Mouse (Mus musculus): ENCODE results near the gene Kera. TPM values are rescaled to one million over a fixed set of nuclear protein-coding genes. Genes with fewer than 3 reads are reported as not detected.

Kera gene
- polyA plus RNA-seq, 1 experiment from 2014 or later, result 0.13 TPM

- no peaks in the 10 kb centered on the region for H3K4me1 ChIP-seq (replicated peaks)
- no peaks in the 10 kb centered on the region for H3K9me3 ChIP-seq (replicated peaks)
- H3K9ac ChIP-seq, result no peak overlapping the region
- no peak for DNase-seq
- no peak overlapping the region for H3K27ac ChIP-seq
- no peaks in the 10 kb centered on the region for H3K36me3 ChIP-seq
- H3K4me2 ChIP-seq, result no peak overlapping the region
- ATAC-seq (ENCODE audit: low read depth), result no peak
- no peak overlapping the region for H3K4me3 ChIP-seq (replicated peaks)
- H3K27me3 ChIP-seq, result no peaks in the 10 kb centered on the region
Measured at GRCm38 (mm10) chr10:97603256-97603655, 3.4 kb upstream of the Kera start.

- DNase-seq, result no peak
- no peaks in the 10 kb centered on the region for H3K4me1 ChIP-seq (replicated peaks)
- WGBS (ENCODE audit: insufficient replicate concordance), result 62% methylated on average over 1 of the region's 1 CpGs
- no peak overlapping the region for H3K9ac ChIP-seq
- no peak overlapping the region for H3K4me2 ChIP-seq
- no peaks in the 10 kb centered on the region for H3K9me3 ChIP-seq (replicated peaks)
- ATAC-seq (ENCODE audit: low read depth), result no peak
- H3K27ac ChIP-seq, result no peak overlapping the region
- no peak overlapping the region for H3K4me3 ChIP-seq (replicated peaks)
- H3K27me3 ChIP-seq, result no peaks in the 10 kb centered on the region
- H3K36me3 ChIP-seq, result no peaks in the 10 kb centered on the region
Measured at GRCm38 (mm10) chr10:97622328-97622727, 15.6 kb downstream of the Kera start.

GRCm38 (mm10) chr10:97624381-97624780, 17.7 kb downstream of the Kera start:
- no peak overlapping the region for H3K4me2 ChIP-seq
- H3K4me1 ChIP-seq (replicated peaks), result no peaks in the 10 kb centered on the region
- no peak for ATAC-seq (ENCODE audit: low read depth)
- H3K27ac ChIP-seq, result no peak overlapping the region
- no peak overlapping the region for H3K9ac ChIP-seq
- H3K36me3 ChIP-seq, result no peaks in the 10 kb centered on the region
- WGBS (ENCODE audit: insufficient replicate concordance), result 66% methylated on average over 2 of the region's 2 CpGs
- no peak for DNase-seq
- no peaks in the 10 kb centered on the region for H3K9me3 ChIP-seq (replicated peaks)
- H3K27me3 ChIP-seq, result no peaks in the 10 kb centered on the region
- H3K4me3 ChIP-seq (replicated peaks), result no peak overlapping the region

- Histone ChIP-seq H3K4me3 (replicated peaks) (no peak overlapping the region), H3K36me3 (no peaks in the 10 kb centered on the region), H3K4me2 (no peak overlapping the region), H3K9me3 (replicated peaks) (no peaks in the 10 kb centered on the region), H3K27ac (no peak overlapping the region), H3K27me3 (no peaks in the 10 kb centered on the region), H3K9ac (no peak overlapping the region), H3K4me1 (replicated peaks) (no peaks in the 10 kb centered on the region)
- DNase-seq (no peak), ATAC-seq (ENCODE audit: low read depth) (no peak)
- WGBS (ENCODE audit: insufficient replicate concordance), result 45% methylated on average over 4 of the region's 4 CpGs
Measured at GRCm38 (mm10) chr10:97625116-97625515, 18.4 kb downstream of the Kera start.

GRCm38 (mm10) chr10:97626543-97626942, 19.9 kb downstream of the Kera start:
- no peak overlapping the region for H3K4me3 ChIP-seq (replicated peaks)
- no peak overlapping the region for H3K9ac ChIP-seq
- ATAC-seq (ENCODE audit: low read depth) (no peak), DNase-seq (no peak)
- no peak overlapping the region for H3K4me2 ChIP-seq
- no peak overlapping the region for H3K27ac ChIP-seq
- WGBS (ENCODE audit: insufficient replicate concordance), result 48% methylated on average over 1 of the region's 1 CpGs
- no peaks in the 10 kb centered on the region for H3K36me3 ChIP-seq
- H3K4me1 ChIP-seq (replicated peaks), result no peaks in the 10 kb centered on the region
- no peaks in the 10 kb centered on the region for H3K27me3 ChIP-seq
- no peaks in the 10 kb centered on the region for H3K9me3 ChIP-seq (replicated peaks)

GRCm38 (mm10) chr10:97631061-97631460, 24.4 kb downstream of the Kera start:
- H3K4me1 ChIP-seq (replicated peaks), result no peaks in the 10 kb centered on the region
- no peak overlapping the region for H3K9ac ChIP-seq
- H3K4me3 ChIP-seq (replicated peaks), result no peak overlapping the region
- DNase-seq, result no peak
- no peak overlapping the region for H3K27ac ChIP-seq
- no peaks in the 10 kb centered on the region for H3K27me3 ChIP-seq
- WGBS (ENCODE audit: insufficient replicate concordance), result 66% methylated on average over 3 of the region's 3 CpGs
- no peak for ATAC-seq (ENCODE audit: low read depth)
- H3K4me2 ChIP-seq, result no peak overlapping the region
- no peaks in the 10 kb centered on the region for H3K9me3 ChIP-seq (replicated peaks)
- no peaks in the 10 kb centered on the region for H3K36me3 ChIP-seq

- DNase-seq, result no peak
- H3K9ac ChIP-seq, result no peak overlapping the region
- no peak overlapping the region for H3K4me2 ChIP-seq
- 56% methylated on average over 2 of the region's 2 CpGs for WGBS (ENCODE audit: insufficient replicate concordance)
- ATAC-seq (ENCODE audit: low read depth), result no peak
- H3K4me3 ChIP-seq (replicated peaks), result no peak overlapping the region
- no peaks in the 10 kb centered on the region for H3K36me3 ChIP-seq
- no peaks in the 10 kb centered on the region for H3K27me3 ChIP-seq
- no peaks in the 10 kb centered on the region for H3K9me3 ChIP-seq (replicated peaks)
- H3K4me1 ChIP-seq (replicated peaks), result no peaks in the 10 kb centered on the region
- H3K27ac ChIP-seq, result no peak overlapping the region
Measured at GRCm38 (mm10) chr10:97641926-97642325, 35.2 kb downstream of the Kera start.

GRCm38 (mm10) chr10:97643768-97644167, 37.1 kb downstream of the Kera start, which contains the start of gene Epyc:
Gene Epyc (plus strand): TSS chr10:97644068.
- no peak for DNase-seq
- Histone ChIP-seq H3K9me3 (replicated peaks) (no peaks in the 10 kb centered on the region), H3K4me2 (no peak within 1 kb of the TSS), H3K4me1 (replicated peaks) (no peaks in the 10 kb centered on the region), H3K9ac (no peak within 1 kb of the TSS), H3K27me3 (no peaks in the 10 kb centered on the region), H3K4me3 (replicated peaks) (no peak within 1 kb of the TSS), H3K27ac (no peak within 1 kb of the TSS), H3K36me3 (no peaks in the 10 kb centered on the region)
- no peak for ATAC-seq (ENCODE audit: low read depth)
- 64% methylated on average over 2 of the region's 2 CpGs for WGBS (ENCODE audit: insufficient replicate concordance)

- Histone ChIP-seq H3K27me3 (no peaks in the 10 kb centered on the region), H3K27ac (no peak overlapping the region), H3K9me3 (replicated peaks) (no peaks in the 10 kb centered on the region), H3K4me1 (replicated peaks) (no peaks in the 10 kb centered on the region), H3K4me3 (replicated peaks) (no peak overlapping the region), H3K9ac (no peak overlapping the region), H3K4me2 (no peak overlapping the region), H3K36me3 (no peaks in the 10 kb centered on the region)
- DNase-seq (no peak), ATAC-seq (ENCODE audit: low read depth) (no peak)
- 59% methylated on average over 2 of the region's 2 CpGs for WGBS (ENCODE audit: insufficient replicate concordance)
Measured at GRCm38 (mm10) chr10:97650334-97650733, 43.7 kb downstream of the Kera start.

- H3K36me3 ChIP-seq, result no peaks in the 10 kb centered on the region
- H3K27me3 ChIP-seq, result no peaks in the 10 kb centered on the region
- H3K4me3 ChIP-seq (replicated peaks), result no peak overlapping the region
- H3K9ac ChIP-seq, result no peak overlapping the region
- H3K4me2 ChIP-seq, result no peak overlapping the region
- 55% methylated on average over 1 of the region's 1 CpGs for WGBS (ENCODE audit: insufficient replicate concordance)
- DNase-seq (no peak), ATAC-seq (ENCODE audit: low read depth) (no peak)
- H3K27ac ChIP-seq, result no peak overlapping the region
- H3K4me1 ChIP-seq (replicated peaks), result no peaks in the 10 kb centered on the region
- no peaks in the 10 kb centered on the region for H3K9me3 ChIP-seq (replicated peaks)
Measured at GRCm38 (mm10) chr10:97659489-97659888, 52.8 kb downstream of the Kera start.
